Mouse (Mus musculus): ENCODE data around the gene Rnf31.

Rnf31 gene

DNA sequence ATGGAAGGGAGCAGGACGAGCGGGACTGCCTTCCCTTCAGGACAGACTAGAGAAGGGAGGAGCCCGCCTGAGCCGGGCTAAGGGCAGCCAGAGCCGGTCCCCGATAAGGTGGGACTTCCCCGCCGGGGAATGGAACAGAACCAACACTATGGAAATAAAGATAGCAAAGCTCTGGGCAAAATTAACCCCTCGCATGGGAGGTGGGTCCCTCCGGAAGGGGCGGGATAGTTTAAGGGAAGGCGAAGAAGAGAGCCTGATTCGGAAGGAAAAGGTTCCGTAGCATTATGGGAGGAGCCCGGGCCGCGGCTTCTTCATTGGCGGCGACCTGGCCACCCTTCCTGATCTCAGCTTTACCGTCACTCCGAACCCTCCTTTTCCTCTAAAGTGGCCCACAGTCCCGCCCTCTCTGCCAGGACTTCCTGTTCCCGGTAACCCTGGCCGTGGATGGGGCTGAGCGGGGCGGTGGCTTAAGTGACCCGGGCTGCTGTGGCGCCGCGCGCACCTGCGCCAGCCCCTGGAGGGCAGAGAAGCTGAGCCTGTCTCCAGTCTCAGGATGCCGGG, at the start of gene Rnf31:
Rnf31 (plus strand) TSS at position 378 of the 561 bp plus-strand sequence.
- DNase-seq (ENCODE audit: low spot score in 2 of 2), result peak; percentile 97 to 98

DNA sequence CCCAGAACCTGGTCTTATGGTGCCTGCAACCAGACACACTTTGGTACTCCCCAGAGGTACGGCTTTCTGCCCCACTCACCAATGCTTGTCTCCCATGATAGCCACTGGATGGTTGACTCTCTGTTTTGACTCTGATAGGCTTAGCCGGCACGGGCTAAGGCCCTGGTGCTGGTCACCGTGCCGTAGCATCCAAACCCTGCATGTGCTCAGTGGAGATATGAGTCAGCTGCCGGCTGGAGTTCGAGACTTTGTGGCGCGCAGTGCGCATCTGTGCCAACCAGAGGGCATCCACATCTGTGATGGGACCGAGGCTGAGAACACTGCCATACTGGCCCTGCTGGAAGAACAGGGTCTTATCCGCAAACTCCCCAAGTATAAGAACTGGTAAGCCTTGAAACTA, 49.2 kb upstream of the Rnf31 start:
- DNase-seq (ENCODE audit: low spot score in 2 of 2), result no peak

GRCm38 (mm10) chr14:55544334-55544733, 47.2 kb upstream of the Rnf31 start:
- no peak for DNase-seq (ENCODE audit: low spot score in 2 of 2)

DNA sequence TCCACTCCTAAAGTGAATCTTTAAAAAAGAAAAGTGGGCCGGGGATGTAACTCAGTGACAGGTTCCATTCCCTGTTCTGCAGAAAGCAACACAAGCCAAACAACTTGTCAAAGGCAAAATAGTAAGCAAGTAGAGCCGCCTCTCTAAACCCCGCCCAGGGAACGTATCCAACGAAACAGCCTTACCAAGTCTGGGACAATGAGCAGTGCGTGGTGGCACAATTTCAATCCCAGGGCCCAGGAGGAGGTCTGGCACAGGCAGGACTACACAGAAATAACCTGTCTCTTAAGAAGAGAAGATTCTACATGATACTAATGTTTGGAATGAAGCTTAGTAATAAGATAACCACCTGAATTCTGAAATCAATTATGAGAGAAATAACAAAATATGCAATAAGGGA, 41.3 kb upstream of the Rnf31 start:
- DNase-seq (ENCODE audit: low spot score in 2 of 2), result no peak

GRCm38 (mm10) chr14:55551347-55551746, 40.2 kb upstream of the Rnf31 start:
- no peak for DNase-seq (ENCODE audit: low spot score in 2 of 2)

- no peak for DNase-seq (ENCODE audit: low spot score in 2 of 2)
Measured at GRCm38 (mm10) chr14:55551794-55552193, 39.7 kb upstream of the Rnf31 start.

- DNase-seq (ENCODE audit: low spot score in 2 of 2), result no peak
Measured at GRCm38 (mm10) chr14:55554635-55555034, 36.9 kb upstream of the Rnf31 start.

GRCm38 (mm10) chr14:55555788-55556187, 35.7 kb upstream of the Rnf31 start:
- no peak for DNase-seq (ENCODE audit: low spot score in 2 of 2)

GRCm38 (mm10) chr14:55557003-55557402, 34.5 kb upstream of the Rnf31 start:
- peak; percentile 76 to 79 for DNase-seq (ENCODE audit: low spot score in 2 of 2)

DNA sequence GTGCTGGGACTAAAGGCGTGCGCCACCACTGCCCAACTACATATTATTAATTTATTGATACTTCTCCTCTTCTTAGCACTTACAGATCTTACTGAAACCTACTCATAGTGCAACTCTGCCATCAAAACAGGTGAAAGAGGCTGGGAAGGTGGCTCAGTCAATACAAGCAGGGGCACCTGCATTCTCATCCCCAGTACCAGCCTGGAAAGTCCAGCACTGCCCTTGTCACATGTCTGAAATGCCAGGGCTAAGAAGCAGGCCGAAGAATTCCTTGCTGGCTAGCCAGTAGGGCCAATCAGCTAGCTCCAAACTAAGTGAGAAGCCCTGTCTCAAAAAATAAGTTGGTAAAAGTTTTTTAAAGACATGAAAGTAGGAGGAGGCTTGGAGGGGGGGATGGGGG, 33.9 kb upstream of the Rnf31 start:
- DNase-seq (ENCODE audit: low spot score in 2 of 2), result no peak

DNA sequence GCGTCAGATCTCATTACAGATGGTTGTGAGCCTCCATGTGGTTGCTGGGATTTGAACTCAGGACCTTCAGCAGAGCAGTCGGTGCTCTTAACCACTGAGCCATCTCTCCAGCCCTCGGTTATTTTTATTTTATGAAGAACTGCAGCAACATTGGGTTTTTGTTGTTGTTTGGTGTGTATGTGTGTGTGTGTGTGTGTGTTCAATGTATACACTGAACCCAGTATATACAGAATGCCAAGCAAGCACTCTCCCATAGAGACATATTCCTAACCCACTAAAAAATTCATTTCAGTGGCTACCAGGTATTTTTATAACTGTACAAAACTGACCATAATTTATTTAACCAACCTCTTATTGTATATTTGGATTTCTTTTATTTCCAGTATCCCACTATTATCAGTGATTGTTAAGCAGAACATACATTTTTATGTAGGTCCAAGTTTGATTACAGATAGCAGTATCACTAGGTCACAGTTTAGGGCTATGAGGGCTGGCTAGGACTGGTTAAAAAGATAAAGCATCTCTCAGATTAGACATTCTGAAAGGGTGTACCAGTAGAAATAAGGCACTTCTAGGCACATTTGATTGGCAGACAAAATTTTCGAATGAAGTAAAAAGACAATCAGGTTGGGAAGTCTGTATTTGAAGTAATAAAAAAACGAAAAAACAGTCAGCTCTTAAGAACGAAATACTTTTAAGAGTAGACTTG, 32.6 kb upstream of the Rnf31 start:
- no peak for DNase-seq (ENCODE audit: low spot score in 2 of 2)

GRCm38 (mm10) chr14:55559799-55560201, 31.7 kb upstream of the Rnf31 start, which contains the start of gene Dcaf11:
Gene Dcaf11 (plus strand): TSS chr14:55560006.
- peak; percentile 91 to 93 for DNase-seq (ENCODE audit: low spot score in 2 of 2)

GRCm38 (mm10) chr14:55560202-55561073, 31.1 kb upstream of the Rnf31 start, which contains the start of gene A730061H03Rik:
Gene A730061H03Rik (minus strand): TSS chr14:55560406.
- peak; percentile 98 to 99 for DNase-seq (ENCODE audit: low spot score in 2 of 2)

- DNase-seq (ENCODE audit: low spot score in 2 of 2), result no peak
Measured at GRCm38 (mm10) chr14:55561860-55562259, 29.6 kb upstream of the Rnf31 start.

DNA sequence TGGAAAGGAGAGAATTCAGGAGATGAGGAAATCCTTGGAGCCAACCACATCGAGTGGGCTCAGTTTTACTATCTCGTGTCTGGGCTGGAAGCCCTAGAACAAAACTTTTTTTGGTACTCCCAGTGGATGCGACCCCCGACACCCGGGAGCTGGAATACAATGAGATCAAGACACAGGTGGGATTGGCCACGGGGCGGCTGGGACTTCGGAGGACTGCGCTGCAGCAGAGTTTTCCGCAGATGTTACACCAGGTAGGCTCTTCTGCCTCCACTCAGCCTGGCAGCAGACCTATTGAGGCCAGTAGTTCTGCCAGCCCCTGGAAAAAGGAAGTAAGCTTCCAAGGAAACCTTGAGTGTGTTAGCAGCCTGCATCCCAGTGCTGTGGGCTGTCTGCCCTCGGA, 28.3 kb upstream of the Rnf31 start:
- DNase-seq (ENCODE audit: low spot score in 2 of 2), result no peak

GRCm38 (mm10) chr14:55565748-55566147, 25.8 kb upstream of the Rnf31 start:
- DNase-seq (ENCODE audit: low spot score in 2 of 2), result no peak

- DNase-seq (ENCODE audit: low spot score in 2 of 2), result no peak
Measured at GRCm38 (mm10) chr14:55567496-55567895, 24.0 kb upstream of the Rnf31 start.

- no peak for DNase-seq (ENCODE audit: low spot score in 2 of 2)
Measured at GRCm38 (mm10) chr14:55570588-55570987, 20.9 kb upstream of the Rnf31 start.

DNA sequence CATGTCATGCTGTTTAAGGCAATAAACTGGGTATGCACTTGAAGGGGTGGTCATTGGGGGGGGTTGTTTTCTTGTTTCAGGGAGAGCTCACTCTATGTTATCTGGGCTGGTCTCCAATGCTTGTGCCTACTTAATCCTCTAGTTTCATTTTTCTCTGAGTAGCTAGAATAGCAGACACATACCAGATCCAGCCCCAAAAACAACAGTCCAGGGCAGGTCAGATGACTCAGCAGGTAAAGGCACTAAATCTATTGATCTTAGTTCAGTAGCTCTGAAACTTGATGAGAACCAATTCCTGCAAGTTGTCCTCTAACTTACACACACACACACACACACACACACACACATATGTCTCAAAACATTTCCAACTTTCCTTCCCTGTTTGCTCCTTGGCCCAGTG, 19.7 kb upstream of the Rnf31 start:
- no peak for DNase-seq (ENCODE audit: low spot score in 2 of 2)

DNA sequence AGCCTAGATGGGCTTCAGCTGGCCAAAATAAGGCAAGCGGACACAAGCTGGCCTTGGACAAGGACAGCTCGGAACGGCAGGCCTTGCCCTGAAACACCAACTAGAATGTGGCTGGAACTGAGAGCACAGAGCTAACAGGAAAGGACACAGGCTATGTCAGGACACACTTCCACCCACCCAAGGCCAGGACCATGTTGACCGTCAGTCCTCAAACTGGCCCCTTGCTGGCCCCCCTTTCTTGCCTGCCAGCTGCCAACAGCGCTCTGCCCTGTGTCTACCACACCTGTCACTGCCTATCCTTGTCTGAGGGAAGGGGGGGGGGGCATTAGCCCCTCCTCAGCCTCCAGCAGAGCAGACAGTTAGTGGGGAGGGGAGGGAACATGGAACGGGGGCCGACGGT, 16.2 kb upstream of the Rnf31 start, which contains the start of gene Fitm1:
Fitm1 (plus strand) TSS at position 316 of the 400 bp plus-strand sequence.
- DNase-seq (ENCODE audit: low spot score in 2 of 2), result peak; percentile 70 to 73

DNA sequence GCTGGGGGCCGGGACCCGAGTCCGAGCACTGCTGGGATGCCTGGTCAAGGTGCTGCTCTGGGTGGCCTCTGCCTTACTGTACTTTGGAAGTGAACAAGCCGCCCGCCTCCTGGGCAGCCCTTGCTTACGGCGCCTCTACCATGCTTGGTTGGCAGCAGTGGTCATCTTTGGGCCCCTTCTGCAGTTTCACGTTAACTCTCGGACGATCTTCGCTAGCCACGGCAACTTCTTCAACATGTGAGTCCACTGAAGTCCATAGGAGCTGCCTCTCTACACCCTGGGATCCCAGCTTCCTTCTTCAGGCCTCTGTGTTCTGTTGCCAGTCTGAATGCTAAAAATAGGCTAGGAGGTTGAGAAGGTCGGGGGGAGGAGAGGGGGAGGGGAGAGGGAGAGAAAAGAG, 15.8 kb upstream of the Rnf31 start:
- peak in 1 of 2 experiments; percentile 37 for DNase-seq (ENCODE audit: low spot score in 2 of 2)

- DNase-seq (ENCODE audit: low spot score in 2 of 2), result no peak
Measured at GRCm38 (mm10) chr14:55576376-55576775, 15.1 kb upstream of the Rnf31 start.
